Mouse (Mus musculus) heart, embryonic 16.5 days (tissue): Measurements from ENCODE around the gene Ppard. TPM values are rescaled to one million over a fixed set of nuclear protein-coding genes. Genes with fewer than 3 reads are reported as not detected.

Experiments
- ATAC-seq: fragments of 200-750 bp; cut with Nextera tagmentation; replicated peaks from 2 replicates; pipeline ENCODE4 v1.8.0; 2017; ENCODE audit warnings: moderate number of reproducible peaks; ENCODE audit not compliant: insufficient read depth, low FRiP score; ENCODE audit errors: extremely low read depth
- H3K27ac ChIP-seq: fragments of 300-500 bp; sonication (generic); 2 replicates; pipeline ENCODE4 v1.5.1; 2014; ENCODE audit warnings: mild to moderate bottlenecking, low read length, control low read depth, moderate library complexity
- H3K27me3 ChIP-seq: fragments of 300-500 bp; sonication (generic); 2 replicates; pipeline ENCODE4 v1.6.1; 2014; ENCODE audit warnings: low read length, mixed read lengths; ENCODE audit not compliant: control insufficient read depth, insufficient read depth
- H3K36me3 ChIP-seq: fragments of 300-500 bp; sonication (generic); 2 replicates; pipeline ENCODE4 v1.6.1; 2014; ENCODE audit not compliant: control insufficient read depth, insufficient read depth
- H3K4me1 ChIP-seq: fragments of 300-500 bp; sonication (generic); 2 replicates; pipeline ENCODE4 v1.6.1; 2014; ENCODE audit warnings: low read length, mixed read lengths; ENCODE audit not compliant: control insufficient read depth, insufficient read depth
- H3K4me2 ChIP-seq: fragments of 300-500 bp; sonication (generic); 2 replicates; pipeline ENCODE4 v1.6.1; 2014; ENCODE audit warnings: low read depth, mild to moderate bottlenecking, control low read depth, low read length
- H3K4me3 ChIP-seq: fragments of 300-500 bp; sonication (generic); 2 replicates; pipeline ENCODE4 v1.5.1; 2014; ENCODE audit warnings: mild to moderate bottlenecking, control low read depth, low read length
- H3K9ac ChIP-seq: fragments of 300-500 bp; sonication (generic); 2 replicates; pipeline ENCODE4 v1.6.1; 2014; ENCODE audit warnings: low read length, control low read depth
- H3K9me3 ChIP-seq: fragments of 300-500 bp; sonication (generic); replicated peaks from 2 replicates; pipeline ENCODE4 v1.6.1; 2016; ENCODE audit warnings: low read length; ENCODE audit not compliant: control insufficient read depth
- WGBS: fragments of 180-500 bp; shearing (Covaris S2); extraction: QIAGEN DNeasy Blood & Tissue Kit; methylation state at CpG from one replicate; pipeline ENCODE4 v1.1.7; 2014; 5-methylcytosine and 5-hydroxymethylcytosine counted together
- polyA plus RNA-seq: library from polyadenylated mRNA; unstranded; fragments of >200 nt; fragmentation: Nextera tagmentation; extraction: Ambion mirVana; gene quantifications from 2 replicates; pipeline ENCODE4 v1.2.1, GENCODE M21; 2015

Ppard gene
- polyA plus RNA-seq, result 1.2 and 1.8 TPM in 2 replicates

- H3K4me1 ChIP-seq, result peaks cover 3% of the 10 kb centered on the region
- H3K27ac ChIP-seq, result peak within 1 kb of the TSS; percentile 83
- ATAC-seq, result peak; percentile 98
- H3K9me3 ChIP-seq, result no peaks in the 10 kb centered on the region
- H3K9ac ChIP-seq, result peak within 1 kb of the TSS; percentile 92
- WGBS, result under 1% methylated on average over 57 of the region's 57 CpGs
- H3K36me3 ChIP-seq, result no peaks in the 10 kb centered on the region
- 0 out of 2 replicates have a peak, but pooled peaks cover 2% of the 10 kb centered on the region for H3K27me3 ChIP-seq
- peak within 1 kb of the TSS; percentile 70 for H3K4me2 ChIP-seq
- peak within 1 kb of the TSS; percentile 77 for H3K4me3 ChIP-seq
Measured at GRCm38 (mm10) chr17:28232475-28233060, at the start of gene Ppard. Gene Ppard (plus strand): TSS chr17:28232700.

GRCm38 (mm10) chr17:28184971-28185638 is 47.4 kb upstream of the Ppard start:
- 64% methylated on average over 7 of the region's 7 CpGs for WGBS
- Histone ChIP-seq H3K27ac (no peak overlapping the region), H3K9ac (no peak overlapping the region), H3K9me3 (no peaks in the 10 kb centered on the region), H3K36me3 (peaks cover 4% of the 10 kb centered on the region), H3K27me3 (no peaks in the 10 kb centered on the region), H3K4me2 (no peak overlapping the region), H3K4me3 (no peak overlapping the region), H3K4me1 (peaks cover 40% of the 10 kb centered on the region)
- ATAC-seq, result no peak

DNA sequence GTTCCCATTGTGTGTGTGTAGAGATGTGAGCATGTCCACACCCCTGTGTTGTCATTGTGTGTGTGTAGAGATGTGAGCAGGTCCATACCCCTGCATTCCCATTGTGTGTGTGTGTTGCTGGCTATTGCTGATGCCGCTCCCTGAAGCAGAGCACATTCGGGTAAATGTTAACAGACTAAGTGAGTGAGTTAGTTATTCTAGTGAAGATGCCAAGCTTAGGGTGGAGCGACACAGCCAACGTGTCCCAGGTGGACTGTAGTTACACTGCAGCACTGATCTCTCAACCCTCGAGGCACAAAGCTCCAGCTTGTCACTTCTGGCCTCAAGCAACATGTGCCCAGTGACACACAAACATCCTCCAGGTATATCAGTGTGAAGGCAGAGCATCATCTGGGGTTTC is 44.2 kb upstream of the Ppard start:
- Histone ChIP-seq H3K27ac (no peak overlapping the region), H3K27me3 (no peaks in the 10 kb centered on the region), H3K36me3 (peaks cover 15% of the 10 kb centered on the region), H3K9me3 (no peaks in the 10 kb centered on the region), H3K4me3 (no peak overlapping the region), H3K4me2 (no peak overlapping the region), H3K9ac (no peak overlapping the region), H3K4me1 (peaks cover 17% of the 10 kb centered on the region)
- 86% methylated on average over 5 of the region's 5 CpGs for WGBS
- ATAC-seq, result no peak

DNA sequence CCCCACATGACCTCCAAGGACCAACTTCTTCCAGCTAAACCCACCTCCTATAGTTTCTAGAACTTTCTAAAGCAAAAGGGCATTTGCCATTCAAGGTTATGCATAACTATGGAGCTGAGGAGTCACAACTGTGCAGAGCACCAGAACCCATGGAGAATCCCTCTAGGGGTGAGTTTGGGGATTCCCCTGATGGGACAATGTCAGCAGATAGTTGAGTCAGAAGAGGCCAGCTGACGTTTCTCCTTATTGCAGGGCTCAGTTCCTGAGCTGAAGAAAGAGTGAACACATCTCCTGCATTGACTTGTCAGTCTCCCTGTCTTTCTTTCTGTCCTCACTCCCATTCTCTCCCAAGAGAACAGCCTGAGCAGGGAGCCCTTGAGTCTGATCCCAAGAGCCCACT is 39.7 kb upstream of the Ppard start:
- no peak for ATAC-seq
- H3K4me3 ChIP-seq, result no peak overlapping the region
- H3K27ac ChIP-seq, result no peak overlapping the region
- H3K36me3 ChIP-seq, result peaks cover 32% of the 10 kb centered on the region
- H3K9ac ChIP-seq, result no peak overlapping the region
- no peaks in the 10 kb centered on the region for H3K4me1 ChIP-seq
- H3K4me2 ChIP-seq, result no peak overlapping the region
- H3K9me3 ChIP-seq, result no peaks in the 10 kb centered on the region
- H3K27me3 ChIP-seq, result no peaks in the 10 kb centered on the region
- WGBS, result 45% methylated on average over 1 of the region's 1 CpGs

- Histone ChIP-seq H3K9ac (no peak overlapping the region), H3K4me2 (no peak overlapping the region), H3K4me3 (no peak overlapping the region), H3K36me3 (peaks cover 38% of the 10 kb centered on the region), H3K27me3 (no peaks in the 10 kb centered on the region), H3K9me3 (no peaks in the 10 kb centered on the region), H3K4me1 (no peaks in the 10 kb centered on the region), H3K27ac (no peak overlapping the region)
- no peak for ATAC-seq
- 82% methylated on average over 3 of the region's 3 CpGs for WGBS
Measured at GRCm38 (mm10) chr17:28193559-28193958, 38.9 kb upstream of the Ppard start.

GRCm38 (mm10) chr17:28195033-28195432 is 37.5 kb upstream of the Ppard start:
- no peak overlapping the region for H3K4me3 ChIP-seq
- H3K4me2 ChIP-seq, result no peak overlapping the region
- no peaks in the 10 kb centered on the region for H3K27me3 ChIP-seq
- no peaks in the 10 kb centered on the region for H3K4me1 ChIP-seq
- ATAC-seq, result no peak
- H3K9ac ChIP-seq, result no peak overlapping the region
- WGBS, result 89% methylated on average over 10 of the region's 10 CpGs
- peaks cover 40% of the 10 kb centered on the region for H3K36me3 ChIP-seq
- H3K9me3 ChIP-seq, result no peaks in the 10 kb centered on the region
- H3K27ac ChIP-seq, result no peak overlapping the region

GRCm38 (mm10) chr17:28197646-28198045 is 34.9 kb upstream of the Ppard start:
- Histone ChIP-seq H3K27ac (no peak overlapping the region), H3K4me2 (no peak overlapping the region), H3K4me3 (no peak overlapping the region), H3K9ac (no peak overlapping the region), H3K36me3 (peaks cover 43% of the 10 kb centered on the region), H3K9me3 (no peaks in the 10 kb centered on the region), H3K4me1 (no peaks in the 10 kb centered on the region), H3K27me3 (no peaks in the 10 kb centered on the region)
- WGBS, result 72% methylated on average over 18 of the region's 18 CpGs
- ATAC-seq, result no peak

DNA sequence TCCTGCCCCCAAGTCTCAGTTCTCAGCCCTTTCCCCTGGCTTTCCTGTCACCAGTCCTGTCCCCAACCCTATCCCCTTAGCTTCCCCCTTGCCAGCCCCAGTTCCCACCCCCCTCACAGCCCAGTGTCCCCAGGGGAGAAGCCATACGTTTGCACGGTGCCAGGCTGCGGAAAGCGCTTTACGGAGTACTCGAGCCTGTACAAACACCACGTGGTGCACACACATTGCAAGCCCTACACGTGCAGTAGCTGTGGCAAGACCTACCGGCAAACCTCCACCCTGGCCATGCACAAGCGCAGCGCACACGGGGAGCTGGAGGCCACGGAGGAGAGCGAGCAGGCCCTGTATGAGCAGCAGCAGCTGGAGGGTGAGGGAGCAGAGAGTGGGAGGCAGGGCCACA is 30.5 kb upstream of the Ppard start:
- Histone ChIP-seq H3K9me3 (no peaks in the 10 kb centered on the region), H3K27ac (no peak overlapping the region), H3K9ac (no peak overlapping the region), H3K36me3 (peaks cover 27% of the 10 kb centered on the region), H3K4me2 (no peak overlapping the region), H3K4me1 (peaks cover 8% of the 10 kb centered on the region), H3K4me3 (no peak overlapping the region), H3K27me3 (no peaks in the 10 kb centered on the region)
- ATAC-seq, result no peak
- 74% methylated on average over 14 of the region's 14 CpGs for WGBS

DNA sequence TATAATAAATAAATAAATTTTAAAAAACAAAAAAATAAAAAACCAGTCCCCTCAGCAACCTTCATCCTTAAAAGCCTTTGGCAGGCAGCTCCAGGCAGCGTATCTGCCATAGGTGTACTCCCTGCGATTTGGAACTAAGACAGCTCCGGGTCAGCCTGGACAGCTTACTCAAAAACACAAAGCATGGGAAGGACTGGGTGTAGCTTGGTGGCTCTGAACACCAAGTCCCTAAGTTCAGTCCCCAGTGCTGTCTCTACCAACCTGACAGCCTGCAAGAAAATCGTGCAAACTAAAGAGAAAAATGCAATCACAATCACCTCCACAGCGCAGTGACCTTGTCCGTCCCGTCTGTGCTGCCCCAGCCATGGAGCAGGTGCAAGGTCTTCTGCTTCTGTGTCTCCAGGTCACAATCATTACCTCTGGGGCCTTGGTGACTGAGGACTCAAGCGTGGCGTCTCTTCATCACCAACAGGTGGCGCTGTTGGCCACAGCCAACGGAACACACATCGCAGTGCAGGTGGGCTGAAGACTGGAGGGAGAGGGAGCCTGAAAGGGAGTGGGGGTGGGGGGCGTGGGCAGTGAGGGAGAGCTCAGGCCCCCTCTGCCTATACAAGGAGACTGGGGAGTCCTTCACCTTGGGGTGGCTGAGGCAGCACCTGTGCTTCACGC is 28.3 kb upstream of the Ppard start:
- peaks cover 18% of the 10 kb centered on the region for H3K4me1 ChIP-seq
- H3K4me3 ChIP-seq, result no peak overlapping the region
- WGBS, result 42% methylated on average over 14 of the region's 14 CpGs
- ATAC-seq, result no peak
- H3K4me2 ChIP-seq, result no peak overlapping the region
- peaks cover 16% of the 10 kb centered on the region for H3K36me3 ChIP-seq
- no peak overlapping the region for H3K9ac ChIP-seq
- H3K27me3 ChIP-seq, result no peaks in the 10 kb centered on the region
- no peak overlapping the region for H3K27ac ChIP-seq
- H3K9me3 ChIP-seq, result no peaks in the 10 kb centered on the region
